ENCODE assay signal across 7 mouse cellular contexts in genomic region chr13:12650020-12650876, GRCm38 (mm10).
A peak's percentile ranks its signal among the peaks of the same experiment; 100 is the strongest.
DNase-seq lines count a peak whose midpoint lies in the region; ATAC-seq and TF ChIP-seq lines count a peak whose summit lies in the region.
"Not testable (repeated sequence)": the region's sequence is repeated elsewhere in the genome, so short reads cannot be mapped to it uniquely, and the experiment has no call there.

No protein-coding gene starts in this region.

- peak overlapping the region; percentile 64; the same call in 1 of the 2 replicates for H3K27ac ChIP-seq in embryonic facial prominence, embryonic 13.5 days
- peak overlapping the region; percentile 85; the same call in 1 of the 2 replicates for H3K27ac ChIP-seq in kidney, adult 2 months (ENCODE audit: insufficient read depth, low read depth, low read length)
- not testable (repeated sequence) for H3K27ac ChIP-seq in limb, embryonic 11.5 days (replicated peaks; ENCODE audit: low read depth, low read length); midbrain, embryonic 11.5 days (ENCODE audit: low read depth, low read length); small intestine, adult 2 months (ENCODE audit: insufficient read depth, low read depth, low read length)

- peak overlapping the region; percentile 57 for H3K4me2 ChIP-seq in embryonic facial prominence, embryonic 13.5 days
- peak overlapping the region; percentile 39; the same call in 1 of the 2 replicates for H3K4me2 ChIP-seq in limb, embryonic 11.5 days (ENCODE audit: low read depth, severe bottlenecking)
- peak overlapping the region; percentile 42 for H3K4me2 ChIP-seq in midbrain, embryonic 11.5 days

- H3K36me3 ChIP-seq in embryonic facial prominence, embryonic 13.5 days; kidney, adult 2 months (ENCODE audit: control insufficient read depth, insufficient read depth, low read length); limb, embryonic 11.5 days (ENCODE audit: control insufficient read depth, insufficient read depth, low read length); midbrain, embryonic 11.5 days (ENCODE audit: control insufficient read depth, insufficient read depth, low read length); small intestine, adult 2 months (ENCODE audit: control insufficient read depth, insufficient read depth, low read length): not testable (repeated sequence)

- peak; percentile 88 for DNase-seq in adrenal gland, postnatal 14 days
- DNase-seq in heart, adult 8-10 months (ENCODE audit: low spot score), result peak; percentile 76
- DNase-seq in kidney, adult 2 months, result peak; percentile 89
- peak; percentile 63 for DNase-seq in limb, embryonic 11.5 days (ENCODE audit: low spot score)
- peak; percentile 91 for DNase-seq in midbrain, embryonic 11.5 days (ENCODE audit: low spot score, missing footprints)

- H3K9me3 ChIP-seq in embryonic facial prominence, embryonic 13.5 days; limb, embryonic 11.5 days (ENCODE audit: control insufficient read depth, low read length); midbrain, embryonic 11.5 days (ENCODE audit: control insufficient read depth, low read length): not testable (repeated sequence)

- ATAC-seq in embryonic facial prominence, embryonic 13.5 days (ENCODE audit: insufficient number of reproducible peaks, insufficient read depth, low FRiP score, low TSS enrichment, low read depth), result peak; percentile 84
- ATAC-seq in limb, embryonic 11.5 days (ENCODE audit: insufficient number of reproducible peaks, low FRiP score, low TSS enrichment, low read depth), result peak; percentile 88
- peak; percentile 91 for ATAC-seq in midbrain, embryonic 11.5 days (ENCODE audit: low FRiP score)

- TF ChIP-seq POLR2A in kidney, adult 2 months (IDR thresholded peaks at IDR 0.05; ENCODE audit: low read depth, low read length); small intestine, adult 2 months (IDR thresholded peaks at IDR 0.05; ENCODE audit: low read depth, low read length): not testable (repeated sequence)

- TF ChIP-seq CTCF in kidney, adult 2 months (conservative IDR thresholded peaks at IDR 0.05; ENCODE audit: insufficient read depth, insufficient read length, low read depth, low read length); small intestine, adult 2 months (IDR thresholded peaks at IDR 0.05; ENCODE audit: extremely low read depth, insufficient read length, insufficient replicate concordance, low read depth, low read length): not testable (repeated sequence)

- peak overlapping the region; percentile 66 for H3K9ac ChIP-seq in embryonic facial prominence, embryonic 13.5 days
- H3K9ac ChIP-seq in limb, embryonic 11.5 days (ENCODE audit: low read length), result 0 out of 2 replicates have a peak overlapping the region, but pooled peaks have one; percentile 30
- peak overlapping the region; percentile 48; the same call in 1 of the 2 replicates for H3K9ac ChIP-seq in midbrain, embryonic 11.5 days (ENCODE audit: low read length)

- peak overlapping the region; percentile 46 for H3K4me3 ChIP-seq in embryonic facial prominence, embryonic 13.5 days
- H3K4me3 ChIP-seq in kidney, adult 2 months (ENCODE audit: insufficient read depth, low read depth, low read length), result peak overlapping the region; percentile 71
- H3K4me3 ChIP-seq in limb, embryonic 11.5 days (ENCODE audit: low read depth, low read length), result peak overlapping the region; percentile 34
- peak overlapping the region; percentile 39 for H3K4me3 ChIP-seq in midbrain, embryonic 11.5 days (ENCODE audit: low read depth, low read length)
- peak overlapping the region; percentile 75 for H3K4me3 ChIP-seq in small intestine, adult 2 months (ENCODE audit: low read depth, low read length)

- under 1% methylated on average over 52 of the region's 79 CpGs for WGBS in embryonic facial prominence, embryonic 13.5 days
- under 1% methylated on average over 64 of the region's 79 CpGs for WGBS in kidney, adult 2 months
- WGBS in limb, embryonic 11.5 days, result under 1% methylated on average over 43 of the region's 79 CpGs
- WGBS in midbrain, embryonic 11.5 days, result under 1% methylated on average over 40 of the region's 79 CpGs
- under 1% methylated on average over 65 of the region's 79 CpGs for WGBS in small intestine, adult 2 months

- not testable (repeated sequence) for H3K4me1 ChIP-seq in embryonic facial prominence, embryonic 13.5 days; kidney, adult 2 months (ENCODE audit: control insufficient read depth, insufficient read depth, low read length); limb, embryonic 11.5 days (ENCODE audit: control insufficient read depth, insufficient read depth, low read length); midbrain, embryonic 11.5 days (ENCODE audit: control insufficient read depth, insufficient read depth, low read length); small intestine, adult 2 months (ENCODE audit: control insufficient read depth, insufficient read depth, insufficient read length, low read length)

- not testable (repeated sequence) for H3K27me3 ChIP-seq in embryonic facial prominence, embryonic 13.5 days; kidney, adult 2 months (replicated peaks; ENCODE audit: control insufficient read depth, insufficient read depth, low read length); limb, embryonic 11.5 days (ENCODE audit: control insufficient read depth, insufficient read depth, low read length); midbrain, embryonic 11.5 days (ENCODE audit: control insufficient read depth, insufficient read depth, low read length); small intestine, adult 2 months (ENCODE audit: control insufficient read depth, insufficient read depth, low read length)
